Mouse (Mus musculus) granulocyte monocyte progenitor cell, adult 5-6 weeks (primary cell): ENCODE measurements around the gene Prickle1. TPM values are rescaled to one million over a fixed set of nuclear protein-coding genes. Genes with fewer than 3 reads are reported as not detected.

Experiments used
- ATAC-seq: replicated peaks from 2 replicates; pipeline ENCODE4 v1.8.0; 2016; ENCODE audit warnings: mild to moderate bottlenecking, moderate TSS enrichment, inconsistent platforms; ENCODE audit not compliant: poor library complexity, severe bottlenecking
- total RNA-seq, 2 experiments: library from RNA; stranded (forward) in 1 of 2; stranded (reverse) in 1 of 2; fragments of 200-712, 200-1000 nt in 1 of 2; fragments of >200 nt in 1 of 2; fragmentation: Nextera tagmentation in 1 of 2; gene quantifications; 2 replicates each; pipeline ENCODE4 v1.2.3; 2014 to 2017

The Prickle1 gene
- total RNA-seq, 2 experiments from 2014 or later, result 1.8 to 1.9 TPM

DNA sequence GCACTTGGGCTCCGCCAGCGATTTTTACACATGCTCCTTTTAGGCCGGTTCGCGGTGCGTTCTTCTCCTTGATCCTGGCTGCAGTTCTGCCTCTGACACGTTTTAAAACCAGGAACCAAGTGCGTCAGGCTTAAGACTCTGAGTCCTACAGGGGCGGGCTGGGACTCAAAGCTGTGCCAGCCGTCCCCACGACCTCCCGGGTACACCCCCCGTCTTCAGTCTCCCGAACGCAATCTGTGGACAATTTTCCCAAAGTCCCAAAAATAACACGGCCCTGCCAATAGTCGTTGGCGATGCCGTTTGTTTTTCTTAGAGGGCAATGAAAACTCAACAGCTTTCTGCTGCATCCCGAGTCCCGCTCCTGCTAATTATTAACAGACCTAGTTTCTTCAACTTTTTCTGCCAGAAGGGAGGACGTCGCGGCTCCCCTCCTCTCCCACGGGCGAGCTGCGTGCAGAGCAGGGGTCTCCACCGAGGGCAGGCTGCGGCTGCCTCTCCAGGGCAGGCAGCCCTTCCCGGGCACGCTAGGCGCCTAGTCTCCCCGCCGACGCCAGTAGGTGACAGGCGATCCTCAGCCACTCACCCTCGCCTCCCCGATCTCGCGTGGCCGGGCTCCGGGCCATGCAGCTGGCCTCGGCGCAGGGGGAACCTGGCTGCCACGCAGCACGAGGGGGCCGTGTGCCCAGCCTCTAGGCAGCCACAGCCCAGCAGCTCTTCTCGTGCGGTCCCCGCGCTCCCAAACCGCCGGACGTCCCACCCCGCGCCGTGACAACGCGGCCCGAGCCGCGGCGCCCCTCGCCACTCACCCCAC lies 598 bp downstream of the Prickle1 start:
- ATAC-seq, result peak; percentile 53

GRCm38 (mm10) chr15:93594296-93594887 lies 1.3 kb downstream of the Prickle1 start:
- ATAC-seq, result no peak

GRCm38 (mm10) chr15:93592596-93592995 lies 3.1 kb downstream of the Prickle1 start:
- ATAC-seq, result no peak

GRCm38 (mm10) chr15:93591831-93592321 lies 3.8 kb downstream of the Prickle1 start:
- peak; percentile 14 for ATAC-seq

- no peak for ATAC-seq
Measured at GRCm38 (mm10) chr15:93591371-93591770, 4.3 kb downstream of the Prickle1 start.

DNA sequence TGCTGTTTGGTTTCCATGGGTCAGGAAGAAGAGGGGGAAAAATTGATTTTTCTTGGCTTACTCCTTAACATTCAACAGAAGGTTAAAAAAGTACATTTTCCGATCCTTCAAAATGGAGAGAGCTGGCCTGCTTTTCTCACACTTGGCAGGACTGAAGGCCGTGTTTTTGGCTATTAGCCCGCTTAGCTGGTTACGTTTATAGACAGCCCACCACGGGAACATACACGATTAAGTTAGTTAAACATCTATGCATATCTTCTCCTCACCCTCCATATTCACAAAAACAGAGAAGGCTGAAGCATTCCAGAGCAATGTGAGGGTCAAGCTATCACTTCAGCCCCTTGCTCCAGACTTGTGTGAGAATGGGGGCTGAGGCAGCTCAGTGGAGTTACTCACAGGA lies 7.3 kb downstream of the Prickle1 start:
- ATAC-seq, result no peak

DNA sequence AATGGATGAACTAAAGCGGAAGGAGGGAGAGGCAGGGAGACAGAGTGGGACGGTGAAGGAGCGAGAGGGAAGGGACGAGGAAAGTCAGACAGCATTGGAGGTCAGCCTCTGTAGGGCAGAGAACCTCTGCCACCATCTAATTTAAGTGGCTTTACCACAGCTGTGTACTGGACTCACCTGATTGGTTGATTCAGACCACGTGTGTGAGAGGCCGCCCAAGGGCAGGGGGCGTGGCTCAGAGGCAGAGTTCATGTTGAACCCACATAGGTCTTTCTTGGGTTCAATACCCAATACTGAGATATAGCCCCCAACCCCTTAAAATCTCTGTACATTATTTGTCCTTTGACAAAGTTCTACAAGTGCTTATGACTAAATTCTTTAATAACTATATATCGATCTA lies 8.0 kb downstream of the Prickle1 start:
- ATAC-seq, result no peak

GRCm38 (mm10) chr15:93583051-93583450 lies 12.6 kb downstream of the Prickle1 start:
- ATAC-seq, result no peak

DNA sequence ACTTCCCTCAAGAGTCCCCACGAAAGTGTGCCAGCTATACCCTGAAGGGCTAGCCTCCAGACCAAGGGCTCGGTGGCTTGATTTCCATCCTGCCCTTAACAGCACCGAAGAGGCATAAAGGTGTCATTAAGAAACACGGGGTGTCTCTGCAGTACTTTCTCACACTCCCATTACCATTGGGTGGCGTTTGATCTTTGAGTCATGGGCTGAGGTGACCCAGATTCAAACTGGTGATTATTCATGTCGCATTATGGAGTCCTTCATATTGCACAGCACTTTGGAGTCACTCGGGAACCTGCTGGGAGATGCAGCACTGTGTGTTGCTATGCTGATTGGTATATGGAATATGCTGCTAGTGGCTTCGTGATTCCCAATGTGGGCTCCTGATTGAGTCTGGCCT lies 14.0 kb downstream of the Prickle1 start:
- ATAC-seq, result no peak

- no peak for ATAC-seq
Measured at GRCm38 (mm10) chr15:93579899-93580298, 15.8 kb downstream of the Prickle1 start.

DNA sequence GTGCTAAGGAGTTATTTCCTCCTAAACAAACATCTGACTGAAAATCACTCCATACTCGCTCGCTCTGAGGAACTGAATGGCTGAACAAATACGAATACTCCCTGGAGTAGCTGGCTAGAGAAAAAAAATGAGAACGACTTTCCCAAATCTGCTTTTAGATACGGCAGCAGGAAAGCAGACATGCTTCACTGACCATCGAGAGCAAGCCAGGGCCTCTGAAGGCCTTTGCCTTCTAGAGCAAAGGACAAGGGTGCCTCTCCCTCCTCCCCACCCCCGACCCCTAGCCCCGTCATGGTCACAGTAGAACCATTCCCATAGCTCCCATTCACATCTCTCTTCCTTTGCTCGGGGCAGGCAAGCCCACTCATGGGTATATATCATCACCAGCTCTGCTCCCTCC lies 16.6 kb downstream of the Prickle1 start:
- ATAC-seq, result no peak

DNA sequence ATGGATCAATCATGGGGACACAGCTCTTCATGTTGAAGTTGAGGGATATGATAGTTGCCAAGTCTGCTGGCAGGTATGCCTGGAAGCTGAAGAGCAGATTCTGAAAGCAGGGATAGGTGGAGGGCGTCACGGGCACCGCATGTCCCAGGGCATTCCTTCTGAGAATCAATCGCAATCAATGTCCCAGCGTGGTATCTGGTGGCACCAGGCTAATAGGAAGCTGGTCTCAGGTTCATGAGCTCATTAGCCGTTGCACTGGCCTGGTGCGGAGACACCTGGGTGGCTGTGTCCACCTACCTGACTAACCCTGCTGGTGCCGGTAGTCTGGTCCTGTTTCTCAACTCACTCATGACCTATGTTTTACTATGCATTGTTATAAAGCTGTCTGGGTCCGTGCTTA lies 19.3 kb downstream of the Prickle1 start:
- ATAC-seq, result no peak

GRCm38 (mm10) chr15:93575884-93576283 lies 19.8 kb downstream of the Prickle1 start:
- ATAC-seq, result peak; percentile 96

- ATAC-seq, result no peak
Measured at GRCm38 (mm10) chr15:93572889-93573288, 22.8 kb downstream of the Prickle1 start.

DNA sequence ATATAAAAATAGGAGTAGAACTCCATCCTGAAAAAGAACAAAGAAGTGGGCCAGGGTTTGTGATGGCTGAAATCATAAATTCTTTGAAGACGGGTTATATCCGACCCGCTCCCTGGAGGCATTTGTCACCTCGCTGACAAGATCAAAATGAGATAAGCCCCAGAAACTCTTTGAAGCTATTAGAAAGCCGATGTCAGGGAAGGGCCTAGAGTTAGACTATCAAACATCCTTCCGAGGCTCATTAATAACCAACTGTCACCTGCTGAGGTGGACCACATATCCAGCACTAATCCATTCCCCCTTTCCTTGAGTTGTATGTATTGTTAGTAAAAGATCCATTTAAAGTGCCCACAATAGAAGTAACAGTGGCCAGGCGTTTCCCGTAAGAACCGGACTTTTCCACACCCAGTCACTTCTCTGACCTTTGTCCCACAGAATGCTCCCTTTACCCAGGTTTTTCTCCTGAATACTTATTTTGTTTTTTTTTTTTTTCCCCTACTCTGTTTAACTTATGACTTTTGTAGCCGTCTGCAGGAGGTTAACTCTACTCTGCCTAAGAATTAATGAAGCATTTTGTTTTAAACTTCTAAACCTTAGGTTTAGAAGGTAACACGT lies 24.7 kb downstream of the Prickle1 start:
- ATAC-seq, result no peak

DNA sequence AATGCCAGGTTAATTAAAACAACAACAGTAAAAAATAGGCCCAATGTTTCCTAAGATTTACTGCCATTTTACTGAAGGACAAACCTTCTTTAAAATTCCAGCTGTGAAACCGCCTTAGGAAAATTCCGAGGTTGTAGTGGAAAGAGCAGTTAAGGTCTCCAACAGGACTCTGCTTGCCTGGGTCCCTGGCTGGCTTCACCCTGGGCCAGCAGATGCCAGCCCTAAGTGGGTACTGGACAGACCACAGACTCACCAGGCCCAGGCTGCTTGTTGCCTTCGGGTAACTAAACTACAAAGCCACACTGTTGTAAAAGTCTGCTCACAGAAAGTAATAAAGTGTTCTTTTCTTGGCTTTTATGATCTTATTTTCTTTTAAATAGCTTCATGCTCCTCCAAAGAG lies 26.8 kb downstream of the Prickle1 start:
- ATAC-seq, result no peak

GRCm38 (mm10) chr15:93567546-93568307 lies 28.0 kb downstream of the Prickle1 start:
- no peak for ATAC-seq

DNA sequence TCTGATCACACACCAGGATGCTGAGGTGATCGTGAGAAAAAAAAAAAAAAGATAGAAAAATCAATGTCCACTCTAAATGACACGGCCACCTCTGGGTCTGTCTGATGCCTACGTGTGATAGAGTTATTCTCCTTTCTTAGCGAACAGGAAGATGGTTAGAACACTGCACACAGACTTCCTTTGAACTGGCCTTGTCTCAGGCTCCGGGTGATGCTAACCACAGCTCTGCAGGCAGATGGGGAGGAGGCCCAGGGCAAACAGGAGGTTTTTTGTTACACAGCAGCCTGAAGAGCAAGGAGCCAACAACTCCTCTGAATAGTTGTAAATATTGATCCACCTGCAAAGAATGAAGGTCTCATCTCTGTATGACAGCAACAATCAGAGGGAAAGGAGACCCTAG lies 32.2 kb downstream of the Prickle1 start:
- ATAC-seq, result no peak

DNA sequence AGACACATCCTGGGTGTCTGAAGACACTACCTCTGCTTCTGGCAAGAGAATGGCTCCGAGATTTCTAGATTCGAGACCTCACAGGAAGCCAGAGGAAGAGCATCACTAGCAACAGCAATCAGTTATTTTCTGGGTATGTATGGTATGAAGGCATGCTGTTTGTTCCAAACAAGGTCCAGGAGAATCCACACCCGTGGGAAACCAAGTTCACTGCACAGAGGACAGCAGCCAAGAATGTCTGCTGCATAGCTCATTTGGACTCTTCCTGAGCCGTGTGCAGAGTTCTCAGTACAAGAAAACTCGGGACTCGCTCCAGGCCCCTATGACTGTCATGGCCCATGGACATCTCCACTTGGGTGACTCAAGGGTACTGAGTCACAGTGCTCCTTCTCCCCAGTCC lies 34.2 kb downstream of the Prickle1 start:
- ATAC-seq, result no peak

DNA sequence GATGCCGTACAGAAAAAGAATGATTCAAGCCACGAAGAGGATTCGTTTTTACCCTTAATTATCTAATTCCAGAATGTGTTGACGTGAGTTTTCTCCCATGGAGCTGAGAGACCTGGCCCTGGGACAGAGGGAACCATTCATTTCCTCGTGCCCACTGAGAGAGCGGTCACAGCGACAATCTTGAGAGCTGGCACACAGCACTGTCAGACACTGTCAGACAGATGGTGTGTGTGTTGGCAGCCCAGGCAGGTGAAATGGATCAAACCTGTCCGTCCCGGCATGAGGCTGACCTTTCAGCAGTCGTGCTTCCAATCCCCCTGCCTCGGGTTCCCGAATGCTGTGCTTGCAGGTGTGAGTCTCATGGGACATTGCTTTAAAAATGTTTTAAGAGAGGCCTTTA lies 37.3 kb downstream of the Prickle1 start:
- no peak for ATAC-seq

GRCm38 (mm10) chr15:93555719-93556118 lies 40.0 kb downstream of the Prickle1 start:
- ATAC-seq, result 0 out of 2 replicates have a peak, but pooled peaks have one; percentile 18
